Mouse (Mus musculus) heart, postnatal 0 days (tissue): ENCODE results near the gene Gm43552.

Source experiments
- CTCF ChIP-seq: IDR thresholded peaks from 2 replicates; pipeline ENCODE4 v1.5.1; 2016; ENCODE audit warnings: antibody characterized with exemption, control low read depth, low read depth
- EP300 ChIP-seq: IDR thresholded peaks from 2 replicates; pipeline ENCODE4 v1.6.1; 2016; ENCODE audit warnings: antibody characterized with exemption, low read depth

DNA sequence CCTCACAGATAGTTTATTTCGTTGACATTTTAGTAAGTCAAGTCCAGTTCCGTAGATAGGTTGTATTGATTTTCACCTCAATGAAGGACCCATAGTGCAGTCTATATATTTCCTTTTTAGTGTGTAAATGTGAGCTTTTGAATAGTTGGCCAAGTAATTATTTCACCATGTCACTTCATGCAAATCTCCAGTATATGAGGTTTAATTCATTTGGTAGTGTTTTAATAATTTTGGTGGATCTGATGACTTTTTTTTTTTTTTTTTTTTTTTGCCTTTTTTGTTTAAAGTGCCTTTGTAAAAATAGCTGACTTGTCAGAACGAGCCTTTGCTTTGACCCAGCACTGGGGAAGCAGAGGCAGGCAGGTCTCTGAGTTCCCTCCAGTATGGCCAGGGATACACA is 47.2 kb upstream of the Gm43552 start:
- TF ChIP-seq CTCF (no peak), EP300 (no peak)
